Mouse (Mus musculus): Measurements from ENCODE around the gene D330020A13Rik. TPM values are rescaled to one million over a fixed set of nuclear protein-coding genes. Genes with fewer than 3 reads are reported as not detected.

Gene D330020A13Rik
- total and polyA plus RNA-seq, 2 experiments from 2014 or later = not detected

DNA sequence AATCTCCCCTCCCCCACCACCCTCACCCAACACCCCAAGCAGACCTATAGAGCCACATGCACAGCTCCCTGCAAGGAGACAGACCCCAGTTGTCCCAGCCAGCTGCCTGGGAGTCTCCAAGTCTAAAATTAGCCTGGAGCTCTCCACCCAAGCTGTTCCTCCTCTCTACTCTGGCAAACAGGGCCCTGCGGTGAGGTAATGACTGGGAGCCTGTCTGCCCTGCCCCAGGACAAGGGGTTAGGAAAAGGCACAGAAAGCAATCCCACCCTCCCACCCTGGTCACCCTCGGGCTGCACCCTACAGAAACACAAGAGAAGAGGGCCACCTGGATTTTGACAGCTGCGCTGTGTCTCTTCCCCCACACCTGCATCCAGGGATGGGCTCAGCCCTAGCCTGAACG is 19.3 kb upstream of the D330020A13Rik start:
- Histone ChIP-seq H3K4me1 (ENCODE audit: insufficient read depth) (no peaks in the 10 kb centered on the region), H3K27ac (ENCODE audit: low read depth, low read length) (no peak overlapping the region), H3K4me2 (ENCODE audit: low read depth) (no peak overlapping the region), H3K27me3 (ENCODE audit: insufficient read depth, low read length) (no peaks in the 10 kb centered on the region), H3K9ac (no peak overlapping the region), H3K36me3 (ENCODE audit: insufficient read depth) (no peaks in the 10 kb centered on the region), H3K4me3 (ENCODE audit: low read depth, low read length) (no peak overlapping the region), H3K9me3 (ENCODE audit: low read length) (no peaks in the 10 kb centered on the region)
- no peak for DNase-seq
- WGBS = 58% methylated on average over 4 of the region's 4 CpGs
- ATAC-seq = peak; percentile 27; the same call in 1 of the 2 replicates
- no peak for TF ChIP-seq CTCF (IDR thresholded peaks at IDR 0.05; ENCODE audit: low read depth)

DNA sequence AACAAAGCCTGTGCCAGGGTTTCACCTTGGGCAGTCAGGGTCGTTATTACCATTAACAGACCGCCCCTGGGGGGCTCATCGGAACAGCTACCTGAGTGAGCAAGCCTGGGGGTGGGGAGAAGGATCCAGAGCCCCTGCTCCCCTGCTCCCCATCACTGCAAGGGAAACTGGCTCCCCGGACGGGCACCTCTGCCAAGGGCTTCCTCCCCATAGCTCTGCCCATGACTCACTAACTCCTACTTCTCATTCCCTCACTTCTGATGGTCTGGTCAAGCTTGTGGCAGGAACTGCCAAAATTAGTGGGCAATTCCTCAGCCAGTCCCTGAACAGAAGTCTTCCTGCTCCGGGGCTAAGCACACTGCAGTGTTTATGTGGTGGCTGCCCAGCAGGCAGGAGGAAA is 18.9 kb upstream of the D330020A13Rik start:
- no peak for DNase-seq
- no peaks in the 10 kb centered on the region for H3K36me3 ChIP-seq (ENCODE audit: insufficient read depth)
- no peak overlapping the region for H3K4me2 ChIP-seq (ENCODE audit: low read depth)
- H3K27me3 ChIP-seq (ENCODE audit: insufficient read depth, low read length) = no peaks in the 10 kb centered on the region
- no peak for TF ChIP-seq CTCF (IDR thresholded peaks at IDR 0.05; ENCODE audit: low read depth)
- no peak overlapping the region for H3K4me3 ChIP-seq (ENCODE audit: low read depth, low read length)
- H3K9ac ChIP-seq = no peak overlapping the region
- WGBS = 70% methylated on average over 6 of the region's 6 CpGs
- H3K27ac ChIP-seq (ENCODE audit: low read depth, low read length) = no peak overlapping the region
- no peaks in the 10 kb centered on the region for H3K9me3 ChIP-seq (ENCODE audit: low read length)
- no peaks in the 10 kb centered on the region for H3K4me1 ChIP-seq (ENCODE audit: insufficient read depth)
- ATAC-seq = no peak

DNA sequence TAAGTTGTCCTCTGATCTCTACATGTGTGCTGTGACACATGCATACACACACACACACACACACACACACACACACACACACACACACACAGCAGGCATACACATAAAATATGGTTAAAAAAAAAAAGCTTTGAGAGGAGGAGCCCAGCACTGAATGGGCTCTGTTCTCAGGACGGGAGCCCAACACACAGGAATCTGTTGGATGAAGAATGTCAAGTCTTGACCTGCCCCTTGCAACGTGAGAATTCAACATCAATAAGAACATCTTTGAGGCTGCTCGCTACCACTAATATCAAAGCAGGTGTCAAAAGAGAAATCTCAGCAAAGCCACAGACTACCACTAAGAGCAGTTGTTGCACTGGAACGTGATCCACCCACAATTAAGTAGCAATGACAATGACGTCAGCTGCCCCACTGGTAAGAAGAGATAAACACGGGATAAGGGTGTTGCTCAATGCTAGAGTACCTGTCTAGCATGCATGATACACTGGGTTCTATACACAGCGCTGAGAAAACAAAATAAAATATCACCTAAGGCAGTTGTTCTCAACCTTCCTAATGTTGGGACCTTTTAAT is 17.2 kb upstream of the D330020A13Rik start:
- H3K27me3 ChIP-seq (ENCODE audit: insufficient read depth, low read length) = no peaks in the 10 kb centered on the region
- H3K4me3 ChIP-seq (ENCODE audit: low read depth, low read length) = no peak overlapping the region
- no peak overlapping the region for H3K4me2 ChIP-seq (ENCODE audit: low read depth)
- DNase-seq (no peak), ATAC-seq (no peak)
- no peaks in the 10 kb centered on the region for H3K36me3 ChIP-seq (ENCODE audit: insufficient read depth)
- no peaks in the 10 kb centered on the region for H3K9me3 ChIP-seq (ENCODE audit: low read length)
- H3K4me1 ChIP-seq (ENCODE audit: insufficient read depth) = no peaks in the 10 kb centered on the region
- TF ChIP-seq CTCF (IDR thresholded peaks at IDR 0.05; ENCODE audit: low read depth) = no peak
- no peak overlapping the region for H3K9ac ChIP-seq
- no peak overlapping the region for H3K27ac ChIP-seq (ENCODE audit: low read depth, low read length)
- WGBS = 84% methylated on average over 7 of the region's 7 CpGs

DNA sequence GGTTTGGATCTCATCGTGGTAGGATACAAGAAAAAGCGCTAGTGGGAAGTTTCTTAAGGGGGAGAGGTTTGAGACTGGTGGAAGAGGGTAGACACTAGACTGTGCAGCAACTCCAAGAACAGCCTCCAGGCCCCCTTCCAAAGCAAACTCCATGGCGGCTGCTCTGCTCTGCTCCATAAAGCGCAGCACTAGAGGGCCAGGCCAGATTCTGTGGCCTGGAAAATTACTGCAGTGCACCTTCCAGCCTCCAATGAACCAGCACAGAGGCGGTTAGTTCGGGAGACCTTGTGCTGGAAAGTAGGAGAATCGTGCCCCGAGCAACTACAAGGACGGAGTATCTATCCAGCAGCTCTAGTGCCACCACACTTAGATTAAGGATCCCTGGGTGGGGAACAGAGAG is 6.9 kb upstream of the D330020A13Rik start:
- H3K36me3 ChIP-seq (ENCODE audit: insufficient read depth) = no peaks in the 10 kb centered on the region
- no peaks in the 10 kb centered on the region for H3K9me3 ChIP-seq (ENCODE audit: low read length)
- TF ChIP-seq CTCF (IDR thresholded peaks at IDR 0.05; ENCODE audit: low read depth) = no peak
- no peak overlapping the region for H3K4me2 ChIP-seq (ENCODE audit: low read depth)
- H3K4me1 ChIP-seq (ENCODE audit: insufficient read depth) = no peaks in the 10 kb centered on the region
- no peaks in the 10 kb centered on the region for H3K27me3 ChIP-seq (ENCODE audit: insufficient read depth, low read length)
- DNase-seq = no peak
- H3K9ac ChIP-seq = no peak overlapping the region
- H3K27ac ChIP-seq (ENCODE audit: low read depth, low read length) = no peak overlapping the region
- 88% methylated on average over 9 of the region's 9 CpGs for WGBS
- ATAC-seq = no peak
- no peak overlapping the region for H3K4me3 ChIP-seq (ENCODE audit: low read depth, low read length)

DNA sequence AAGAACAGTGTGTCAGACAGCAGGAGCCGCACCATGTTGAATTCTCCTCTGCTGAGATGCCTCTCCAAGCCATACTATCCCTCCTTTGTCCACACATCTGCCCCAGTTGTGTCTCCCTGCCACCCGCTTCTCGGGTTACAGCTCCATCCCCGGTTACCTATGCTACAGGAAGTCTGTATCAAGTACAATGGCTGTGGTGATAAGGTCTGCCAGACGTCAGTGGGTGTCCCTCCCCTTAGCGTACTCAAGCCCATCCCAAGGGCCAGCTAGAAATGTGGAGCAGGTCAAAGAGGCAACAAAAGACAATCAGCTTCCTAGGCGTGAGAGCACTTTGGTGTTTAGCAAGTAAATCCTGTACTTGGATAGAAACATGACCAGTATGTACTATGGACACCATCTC is 5.6 kb upstream of the D330020A13Rik start:
- Histone ChIP-seq H3K27ac (ENCODE audit: low read depth, low read length) (no peak overlapping the region), H3K4me1 (ENCODE audit: insufficient read depth) (no peaks in the 10 kb centered on the region), H3K27me3 (ENCODE audit: insufficient read depth, low read length) (peaks cover 8% of the 10 kb centered on the region; the same call in 1 of the 2 replicates), H3K36me3 (ENCODE audit: insufficient read depth) (no peaks in the 10 kb centered on the region), H3K4me2 (ENCODE audit: low read depth) (no peak overlapping the region), H3K9me3 (ENCODE audit: low read length) (no peaks in the 10 kb centered on the region), H3K9ac (no peak overlapping the region), H3K4me3 (ENCODE audit: low read depth, low read length) (no peak overlapping the region)
- TF ChIP-seq CTCF (IDR thresholded peaks at IDR 0.05; ENCODE audit: low read depth) = no peak
- ATAC-seq = no peak
- WGBS = 50% methylated on average over 7 of the region's 7 CpGs
- DNase-seq = no peak

DNA sequence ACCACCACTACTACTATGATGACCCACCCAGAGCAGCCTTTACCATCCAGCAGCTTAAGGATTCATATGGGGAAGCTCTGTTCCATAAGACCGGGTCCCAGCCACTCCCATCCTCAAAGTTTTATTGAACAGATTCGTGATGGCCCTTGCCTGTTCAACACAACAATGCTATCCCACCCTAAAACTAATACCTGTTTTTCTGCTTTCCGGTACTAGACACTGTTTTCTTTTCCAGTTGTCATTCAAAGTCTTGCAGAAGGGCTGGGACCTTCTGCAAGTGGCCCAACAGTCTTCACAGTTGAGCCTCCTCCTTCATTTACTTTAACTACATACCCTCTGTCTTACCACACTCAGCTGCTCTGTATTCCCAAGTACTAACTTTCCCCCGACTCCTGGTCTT is 4.7 kb upstream of the D330020A13Rik start:
- Histone ChIP-seq H3K4me2 (ENCODE audit: low read depth) (no peak overlapping the region), H3K9me3 (ENCODE audit: low read length) (no peaks in the 10 kb centered on the region), H3K4me3 (ENCODE audit: low read depth, low read length) (no peak overlapping the region), H3K4me1 (ENCODE audit: insufficient read depth) (no peaks in the 10 kb centered on the region), H3K27ac (ENCODE audit: low read depth, low read length) (no peak overlapping the region), H3K36me3 (ENCODE audit: insufficient read depth) (no peaks in the 10 kb centered on the region), H3K9ac (no peak overlapping the region), H3K27me3 (ENCODE audit: insufficient read depth, low read length) (peaks cover 8% of the 10 kb centered on the region; the same call in 1 of the 2 replicates)
- DNase-seq (no peak), ATAC-seq (no peak)
- TF ChIP-seq CTCF (IDR thresholded peaks at IDR 0.05; ENCODE audit: low read depth) = no peak
- WGBS = 86% methylated on average over 4 of the region's 4 CpGs

DNA sequence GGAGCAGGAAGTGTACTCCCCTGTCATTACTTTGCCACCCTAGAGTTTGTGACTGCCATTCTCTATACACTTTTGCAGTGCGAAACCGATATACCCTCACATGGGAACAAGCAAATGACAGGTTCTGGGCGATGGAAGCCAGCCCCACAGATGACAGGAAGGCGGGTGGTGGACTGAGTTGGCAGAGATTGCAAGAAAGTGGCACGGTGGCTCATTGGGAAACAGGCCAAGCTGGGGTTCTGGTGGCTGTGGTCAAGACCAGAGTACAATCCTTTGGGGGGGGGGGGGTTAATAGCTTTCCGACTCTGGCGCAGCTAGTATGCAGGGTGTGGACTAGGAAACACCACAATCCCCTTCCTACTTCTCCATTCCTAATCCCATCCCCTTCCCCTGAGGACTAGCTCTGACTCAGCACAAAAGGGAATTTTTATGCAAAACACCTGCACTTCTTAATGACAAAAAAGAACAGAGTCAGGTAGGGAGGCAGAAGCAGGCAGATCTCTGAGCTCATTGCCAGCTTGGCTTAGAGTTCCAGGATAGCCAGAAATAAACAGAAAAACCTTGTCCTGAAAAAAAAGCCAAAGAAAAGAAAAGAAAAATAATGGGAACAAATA is 2.7 kb upstream of the D330020A13Rik start:
- Histone ChIP-seq H3K9me3 (ENCODE audit: low read length) (no peaks in the 10 kb centered on the region), H3K4me2 (ENCODE audit: low read depth) (no peak overlapping the region), H3K4me3 (ENCODE audit: low read depth, low read length) (no peak overlapping the region), H3K27ac (ENCODE audit: low read depth, low read length) (no peak overlapping the region), H3K27me3 (ENCODE audit: insufficient read depth, low read length) (peaks cover 8% of the 10 kb centered on the region; the same call in 1 of the 2 replicates), H3K36me3 (ENCODE audit: insufficient read depth) (no peaks in the 10 kb centered on the region), H3K4me1 (ENCODE audit: insufficient read depth) (0 out of 2 replicates have a peak, but pooled peaks cover 2% of the 10 kb centered on the region), H3K9ac (no peak overlapping the region)
- DNase-seq (no peak), ATAC-seq (no peak)
- no peak for TF ChIP-seq CTCF (IDR thresholded peaks at IDR 0.05; ENCODE audit: low read depth)
- 83% methylated on average over 7 of the region's 7 CpGs for WGBS

Data from forebrain, postnatal 0 days (tissue).